Mouse (Mus musculus): ENCODE results near the gene Kif16b.

Gene Kif16b

GRCm38 (mm10) chr2:142648023-142648453 lies 253.3 kb downstream of the Kif16b start:
- no peak for DNase-seq (ENCODE audit: low read depth)

GRCm38 (mm10) chr2:142646863-142647262 lies 254.5 kb downstream of the Kif16b start:
- DNase-seq (ENCODE audit: low read depth) = no peak

DNA sequence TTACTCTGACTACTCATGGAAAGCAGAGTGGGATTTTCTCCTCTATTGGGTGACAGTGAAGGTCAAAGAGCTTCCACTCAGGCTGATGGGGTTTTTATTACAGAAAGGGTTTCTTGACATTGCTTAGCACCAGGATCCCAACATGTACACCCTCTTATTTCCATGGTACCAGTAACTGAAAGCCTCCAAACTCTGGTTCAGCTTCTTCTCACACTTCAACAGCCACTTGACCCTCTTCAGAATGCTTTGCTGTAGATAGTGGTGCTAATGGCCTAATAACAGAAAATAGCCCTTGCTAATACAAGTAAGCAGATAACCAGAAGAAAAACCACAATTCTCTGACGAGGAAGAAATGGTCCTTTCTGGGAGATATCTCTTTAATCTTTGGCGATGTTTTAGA lies 259.6 kb downstream of the Kif16b start:
- DNase-seq (ENCODE audit: low read depth) = no peak

- no peak for DNase-seq (ENCODE audit: low read depth)
These were observed 265.6 kb downstream of the Kif16b start for GRCm38 (mm10) chr2:142635606-142636304.

- no peak for DNase-seq (ENCODE audit: low read depth)
These were observed 267.3 kb downstream of the Kif16b start for GRCm38 (mm10) chr2:142633996-142634559.

DNA sequence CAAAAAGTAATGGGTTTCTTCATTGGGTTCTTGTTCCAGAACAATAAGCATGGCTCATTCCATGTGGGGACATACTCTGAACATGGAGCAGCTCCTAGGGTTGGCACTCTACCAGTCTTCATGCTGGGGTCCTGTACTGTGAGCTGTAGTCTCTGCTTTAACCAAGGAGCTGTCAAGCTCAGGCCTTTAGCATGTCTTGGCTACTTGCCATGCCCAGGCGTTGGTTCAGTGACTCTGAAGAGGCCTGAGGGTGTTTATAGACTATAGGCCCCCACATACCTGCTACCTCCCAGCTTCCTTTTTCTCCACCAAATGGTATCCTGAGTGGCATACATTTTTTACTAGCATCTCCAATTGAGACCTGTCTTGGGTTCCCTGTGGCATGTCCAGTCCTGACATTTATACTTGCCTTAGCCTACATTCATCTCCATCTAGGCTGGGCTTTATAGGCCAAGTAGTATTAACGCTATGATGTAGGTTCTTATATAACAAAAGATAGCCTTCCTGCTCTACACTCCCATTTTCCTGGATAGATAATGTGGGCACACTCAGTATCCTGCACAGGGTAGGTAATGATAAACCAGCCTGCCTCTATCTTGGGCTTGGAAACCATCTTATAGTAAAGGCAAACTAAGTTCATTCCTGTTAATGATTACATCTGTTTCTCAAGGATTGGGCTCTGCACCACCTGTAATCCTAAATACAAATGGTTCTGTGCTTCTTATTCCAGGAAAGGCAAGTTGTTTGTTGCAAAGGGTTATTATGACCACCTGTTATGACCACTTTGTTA lies 271.6 kb downstream of the Kif16b start:
- DNase-seq (ENCODE audit: low read depth) = no peak

- no peak for DNase-seq (ENCODE audit: low read depth)
These were observed 275.6 kb downstream of the Kif16b start for GRCm38 (mm10) chr2:142625756-142626155.

DNA sequence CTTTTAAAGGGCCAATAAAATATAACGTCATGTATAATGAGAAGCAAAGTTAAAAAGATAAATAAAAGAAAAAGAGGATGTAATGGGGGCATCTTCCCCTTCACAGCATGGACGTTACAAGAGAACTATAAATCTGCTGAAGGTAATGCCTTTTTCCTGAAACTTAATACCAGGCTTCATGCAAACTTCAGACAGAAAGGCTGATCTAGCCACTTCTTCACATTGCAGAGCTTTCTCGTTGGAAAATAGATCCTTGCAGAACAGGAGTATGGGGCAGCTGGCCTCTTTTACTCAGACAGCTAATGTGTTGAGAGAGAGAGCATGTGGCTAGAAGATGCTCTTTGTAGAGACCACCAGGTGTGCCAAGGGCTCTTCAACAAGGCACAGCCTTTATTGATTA lies 276.2 kb downstream of the Kif16b start:
- DNase-seq (ENCODE audit: low read depth) = no peak

DNA sequence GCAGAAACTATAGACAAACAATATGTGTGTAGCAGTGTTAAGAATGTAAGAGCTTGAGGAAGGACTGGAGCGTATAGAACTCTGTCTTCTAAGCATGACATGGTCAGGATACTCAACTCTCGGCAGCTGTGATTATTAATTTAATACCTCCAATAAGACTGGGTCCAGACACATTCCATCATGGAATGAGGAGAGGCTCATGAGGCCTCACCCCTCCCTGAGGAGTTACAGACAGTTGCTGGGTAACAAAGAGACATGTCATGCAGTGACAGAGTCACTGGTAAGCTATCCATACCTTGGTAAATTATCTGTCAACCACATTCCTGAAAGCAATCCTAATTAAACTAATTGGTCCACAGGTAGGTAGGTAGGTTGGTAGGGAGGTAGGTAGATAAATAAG lies 277.1 kb downstream of the Kif16b start:
- DNase-seq (ENCODE audit: low read depth) = no peak

DNA sequence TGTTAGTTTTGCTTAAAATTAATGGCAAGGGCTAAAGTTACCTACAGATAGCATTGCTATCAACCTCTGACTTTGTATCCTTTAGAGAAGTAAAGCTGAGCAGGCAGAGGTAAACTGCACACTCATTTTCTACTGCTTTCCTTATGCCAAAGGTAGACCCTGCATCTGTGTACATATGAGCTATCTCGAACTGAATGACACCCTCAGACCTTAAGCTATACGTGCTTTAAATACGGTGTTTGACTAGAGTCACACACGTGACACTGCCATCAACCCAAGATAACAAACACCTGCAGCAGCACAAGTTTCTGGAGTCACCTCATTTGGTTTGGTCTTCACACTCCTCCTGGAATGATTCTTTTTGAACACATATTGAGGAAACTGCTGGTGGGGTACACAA lies 280.2 kb downstream of the Kif16b start:
- DNase-seq (ENCODE audit: low read depth) = no peak

- no peak for DNase-seq (ENCODE audit: low read depth)
These were observed 281.4 kb downstream of the Kif16b start for GRCm38 (mm10) chr2:142619926-142620325.

- no peak for DNase-seq (ENCODE audit: low read depth)
These were observed 286.8 kb downstream of the Kif16b start for GRCm38 (mm10) chr2:142614535-142614934.

- no peak for DNase-seq (ENCODE audit: low read depth)
These were observed 288.9 kb downstream of the Kif16b start for GRCm38 (mm10) chr2:142612359-142612953.

GRCm38 (mm10) chr2:142611113-142611512 lies 290.2 kb downstream of the Kif16b start:
- peak; percentile 5 for DNase-seq (ENCODE audit: low read depth)

DNA sequence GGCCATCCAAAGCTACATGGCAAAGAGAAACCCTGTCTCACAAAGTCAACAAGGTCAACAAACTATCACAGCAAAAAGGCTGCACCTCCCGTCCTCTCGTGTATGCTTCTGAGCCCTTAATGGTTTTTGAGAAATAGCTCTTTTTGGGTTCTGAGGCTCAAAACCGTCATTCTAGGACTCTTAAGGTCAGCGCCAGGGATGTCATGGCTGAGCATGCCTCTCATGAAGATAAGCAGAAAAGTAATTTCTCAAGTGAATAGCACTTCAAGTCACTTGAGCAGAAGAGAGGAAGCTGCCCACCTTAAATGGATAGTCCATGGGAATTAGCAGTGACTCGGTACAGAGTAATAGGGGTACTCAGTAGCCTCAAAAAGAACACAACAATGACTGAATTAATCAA lies 291.1 kb downstream of the Kif16b start:
- DNase-seq (ENCODE audit: low read depth) = no peak

DNA sequence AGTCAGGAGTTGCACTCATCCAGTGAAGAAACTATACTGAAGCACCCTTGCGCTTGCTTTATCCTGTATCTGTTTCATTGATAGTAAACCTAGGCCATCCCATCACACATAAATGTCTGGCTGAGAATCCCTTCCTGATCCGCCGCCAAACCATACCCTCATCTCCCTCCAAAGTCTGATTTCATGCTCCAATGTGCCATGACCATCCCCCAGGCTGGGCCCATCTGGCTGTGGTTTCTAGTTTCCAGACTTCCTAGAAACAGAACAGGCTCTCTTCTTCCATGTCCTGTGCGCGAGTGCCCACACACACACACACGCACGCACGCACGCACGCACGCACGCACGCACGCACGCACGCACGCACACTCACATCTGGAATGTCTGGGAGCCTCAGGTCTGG lies 292.6 kb downstream of the Kif16b start:
- no peak for DNase-seq (ENCODE audit: low read depth)

GRCm38 (mm10) chr2:142604762-142605161 lies 296.6 kb downstream of the Kif16b start:
- no peak for DNase-seq (ENCODE audit: low read depth)

- DNase-seq (ENCODE audit: low read depth) = no peak
These were observed 298.1 kb downstream of the Kif16b start for GRCm38 (mm10) chr2:142603210-142603609.

- DNase-seq (ENCODE audit: low read depth) = no peak
These were observed 302.1 kb downstream of the Kif16b start for GRCm38 (mm10) chr2:142599235-142599634.

GRCm38 (mm10) chr2:142596176-142597170 lies 304.9 kb downstream of the Kif16b start:
- no peak for DNase-seq (ENCODE audit: low read depth)

DNA sequence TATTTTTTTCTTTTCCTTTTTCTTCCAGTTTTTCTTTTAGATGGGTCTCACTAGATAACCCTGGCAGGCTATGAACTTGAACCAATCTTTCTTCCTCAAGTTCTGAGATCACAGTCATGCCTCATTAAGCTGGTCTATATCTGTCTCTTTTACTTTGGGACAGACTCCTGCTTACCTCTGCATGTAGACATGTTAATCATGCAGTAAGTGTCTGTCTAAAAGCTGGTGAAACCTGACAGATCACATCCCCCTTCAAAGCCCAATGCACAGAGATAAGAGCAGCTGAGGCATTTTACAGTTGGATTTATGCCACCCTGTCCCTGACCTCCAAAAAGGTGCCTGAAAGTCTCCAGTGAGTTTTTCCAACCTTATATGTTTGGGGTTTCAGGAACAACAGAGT lies 310.4 kb downstream of the Kif16b start:
- DNase-seq (ENCODE audit: low read depth) = no peak
